Mouse (Mus musculus) kidney, adult 11 months (tissue): Measurements from ENCODE around the gene Olfr1389.
"Not testable (repeated sequence)": the region's sequence is repeated elsewhere in the genome, so short reads cannot be mapped to it uniquely, and the experiment has no call there.

Source experiments
- DNase-seq: peaks from one replicate; pipeline ENCODE4 v3.0.0; 2022

Olfr1389 gene

DNA sequence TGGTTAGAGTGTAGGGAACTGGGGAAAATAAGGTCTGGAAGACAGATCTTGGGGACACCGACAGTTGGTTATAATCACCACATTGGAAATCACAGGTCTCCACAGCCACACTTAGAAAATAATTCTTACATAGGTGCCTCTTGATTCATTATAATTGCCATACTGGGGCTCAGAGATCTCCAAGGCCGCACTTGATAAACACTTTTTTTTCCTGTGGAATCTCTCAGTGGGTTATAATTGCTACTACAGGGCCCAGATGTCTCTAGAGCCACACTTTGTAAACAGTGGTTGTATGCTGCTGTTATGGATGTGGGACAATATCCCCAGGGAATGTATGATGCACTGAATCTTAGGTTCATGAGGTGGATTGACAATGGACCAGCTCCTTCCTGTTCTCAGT lies at the start of gene Olfr1389:
TSS of gene Olfr1389 (plus strand) at position 301 of the 400 bp plus-strand sequence.
- no peak for DNase-seq

DNA sequence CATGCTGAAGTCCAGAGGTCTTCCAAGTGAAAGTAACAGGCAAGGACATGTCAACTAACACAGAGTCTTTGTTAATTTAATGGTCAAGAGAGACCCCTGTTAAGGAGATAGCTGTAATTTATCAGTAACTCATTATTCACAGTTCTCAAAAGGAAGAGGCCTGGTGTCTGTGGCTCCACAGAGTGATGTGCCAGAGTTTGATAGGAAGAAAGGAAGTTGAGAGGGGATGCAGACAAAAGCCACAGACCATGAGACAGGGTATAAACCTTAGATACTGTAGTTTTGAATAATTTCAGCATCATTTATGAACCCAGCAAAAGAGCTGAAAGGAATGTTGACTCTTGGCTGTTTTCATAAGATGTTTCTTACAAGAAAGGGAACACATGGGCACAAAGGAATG lies 39.7 kb upstream of the Olfr1389 start:
- no peak for DNase-seq

DNA sequence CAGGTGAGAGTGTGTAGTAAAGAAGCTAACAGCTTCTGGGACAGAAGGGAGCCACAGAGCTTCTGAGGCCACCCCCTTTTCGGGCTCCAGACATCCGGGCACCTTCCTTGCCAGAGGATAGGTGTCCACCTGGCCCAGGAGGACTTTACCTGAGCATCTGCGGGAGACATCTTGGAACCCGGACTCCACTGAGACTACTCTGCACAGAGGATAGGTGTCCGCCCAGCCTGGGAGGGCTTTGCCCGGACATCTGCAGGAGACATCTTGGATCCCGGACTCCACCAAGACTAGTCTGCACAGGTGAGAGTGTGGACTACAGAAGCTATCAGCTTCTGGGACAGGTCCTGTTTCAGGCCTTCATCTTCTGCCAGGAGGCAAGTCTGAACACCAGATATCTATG lies 36.7 kb upstream of the Olfr1389 start:
- DNase-seq: not testable (repeated sequence)

DNA sequence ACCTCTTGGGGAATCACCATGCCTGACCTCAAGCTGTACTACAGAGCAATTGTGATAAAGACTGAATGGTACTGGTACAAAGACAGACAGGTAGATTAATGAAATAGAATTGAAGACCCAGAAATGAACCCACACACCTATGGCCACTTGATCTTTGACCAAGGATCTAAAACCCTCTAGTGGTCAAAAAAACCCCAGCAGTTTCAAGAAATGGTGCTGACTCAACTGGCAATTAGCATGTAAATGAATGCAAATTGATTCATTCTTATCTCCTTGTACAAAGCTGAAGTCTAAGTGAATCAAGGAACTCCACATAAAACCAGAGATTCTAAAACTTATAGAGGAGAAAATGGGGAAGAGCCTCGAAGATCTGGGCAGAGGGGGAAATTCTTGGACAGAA lies 30.2 kb upstream of the Olfr1389 start:
- not testable (repeated sequence) for DNase-seq

DNA sequence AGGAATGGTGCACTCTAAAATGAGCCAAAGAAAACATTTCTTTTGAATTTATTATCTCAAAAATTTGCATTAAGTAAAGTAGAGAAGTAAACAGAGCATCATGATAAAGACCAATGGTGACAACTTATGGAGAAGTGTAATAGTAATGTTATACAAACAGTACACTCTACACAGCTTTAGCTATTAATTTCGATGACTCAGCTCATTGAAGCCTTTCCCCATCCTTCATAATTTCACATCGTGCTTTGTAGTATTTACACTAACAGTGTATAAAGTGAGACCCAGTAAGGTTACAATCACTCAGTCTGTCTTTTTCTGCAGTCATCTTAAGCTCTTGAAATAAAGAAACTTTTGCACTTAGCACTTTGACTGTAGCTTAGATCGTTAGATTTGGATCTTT lies 16.1 kb upstream of the Olfr1389 start:
- DNase-seq: no peak

DNA sequence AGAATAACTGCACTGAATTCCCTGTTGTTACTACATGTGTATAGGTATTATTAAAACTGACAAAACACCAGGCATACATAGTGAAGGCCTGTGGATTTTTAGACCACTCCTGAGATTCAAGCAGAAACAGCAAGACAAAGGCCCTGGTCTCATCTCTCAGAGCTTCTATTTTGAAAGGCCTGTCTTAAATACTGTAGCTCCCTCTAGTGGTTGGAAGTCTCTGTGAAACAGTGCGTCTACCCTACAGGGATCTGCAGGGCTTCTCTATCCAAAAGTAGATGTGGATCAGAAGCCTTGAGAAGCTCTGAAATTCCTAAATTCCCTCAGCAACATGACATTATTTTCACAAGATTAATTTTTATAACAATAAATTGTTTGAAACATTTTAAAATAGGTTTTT lies 12.3 kb upstream of the Olfr1389 start:
- peak; percentile 3 for DNase-seq

DNA sequence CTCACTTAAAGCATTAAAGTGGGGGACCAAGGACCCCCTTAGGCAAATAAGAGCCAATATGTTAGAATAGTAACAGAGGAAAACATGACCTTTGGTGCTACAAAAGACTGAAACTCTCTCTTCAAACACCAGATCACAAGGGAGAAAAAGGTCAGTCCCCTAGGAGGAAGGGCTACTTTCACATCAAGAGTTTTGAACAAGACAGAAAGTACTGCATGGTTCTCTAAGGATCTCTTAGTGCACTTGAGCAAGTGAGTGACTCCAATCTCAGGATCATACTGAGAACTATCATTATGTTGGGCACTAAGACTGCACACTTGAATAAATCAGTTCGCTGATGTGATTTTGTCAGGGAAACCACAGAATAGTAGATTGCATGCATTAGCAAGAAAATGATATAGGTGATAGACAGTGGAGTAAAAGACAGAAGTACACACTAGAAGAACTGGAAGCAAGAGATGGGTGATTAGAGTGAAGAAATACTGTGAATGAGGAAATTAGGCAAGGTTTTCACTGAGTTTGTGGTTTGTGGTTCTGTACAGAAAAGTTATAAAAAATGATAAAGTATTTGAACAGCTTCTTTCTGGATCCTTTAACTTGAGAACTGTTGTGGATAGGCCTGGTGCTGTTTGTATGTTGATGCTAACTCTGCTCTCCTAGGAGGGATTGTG lies 2.5 kb downstream of the Olfr1389 start:
- no peak for DNase-seq

DNA sequence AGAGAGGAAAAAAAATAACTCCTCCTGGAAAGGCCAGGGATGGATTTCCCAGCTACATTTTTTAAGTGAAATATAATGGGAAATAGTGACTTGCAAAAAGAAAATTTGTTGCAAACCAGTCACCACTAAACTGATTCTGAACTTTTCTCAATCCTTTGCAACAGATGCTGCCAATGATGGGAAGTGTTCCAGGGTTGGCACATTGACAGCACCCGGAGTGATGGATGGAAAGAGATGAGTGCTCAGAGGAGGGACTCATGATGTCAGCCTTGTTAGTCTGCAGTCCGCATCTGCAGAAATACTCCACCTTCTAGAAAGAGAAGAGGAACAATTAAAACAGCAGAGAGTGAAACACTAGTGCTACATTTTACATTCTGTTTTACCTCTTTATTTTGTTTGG lies 6.8 kb downstream of the Olfr1389 start:
- DNase-seq: no peak

DNA sequence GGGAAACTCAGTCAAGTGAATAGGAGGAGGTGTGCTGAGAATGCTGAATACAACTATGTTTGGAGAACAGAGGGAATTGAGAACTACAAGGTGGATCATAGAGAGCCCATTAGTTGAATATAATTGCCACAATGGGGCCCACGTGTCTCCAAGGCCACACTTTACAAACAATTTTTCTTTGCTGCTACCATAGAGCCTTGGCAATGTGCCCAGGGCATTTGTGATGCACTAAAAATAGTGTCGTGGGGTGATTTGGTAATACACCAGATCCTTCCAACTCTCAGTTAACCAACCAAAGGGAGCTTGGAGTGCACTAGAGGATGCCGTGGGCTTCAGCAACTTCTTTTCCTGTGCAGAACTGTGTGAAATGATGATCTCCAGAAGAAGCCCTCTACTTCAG lies 13.5 kb downstream of the Olfr1389 start, which contains the start of gene Olfr1388:
TSS of gene Olfr1388 (plus strand) at position 214 of the 400 bp plus-strand sequence.
- no peak for DNase-seq

DNA sequence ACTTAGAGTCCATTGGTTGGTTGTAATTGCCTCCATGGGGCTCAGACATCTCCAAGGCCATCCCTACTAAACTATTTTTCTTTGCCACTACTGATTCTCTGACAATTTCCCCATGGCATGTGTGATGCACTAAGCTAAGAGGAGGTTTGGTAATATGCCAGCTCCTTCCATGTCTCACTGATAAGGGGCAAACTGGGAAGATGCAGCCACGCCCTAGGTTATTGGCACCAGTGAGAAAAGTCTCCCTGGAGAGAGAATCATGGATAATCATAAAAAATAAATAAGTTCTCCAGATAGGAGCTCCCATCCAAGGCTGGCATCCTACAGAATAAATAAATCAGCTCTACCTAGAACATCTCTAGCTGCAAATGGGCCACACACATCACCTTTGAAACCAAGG lies 32.2 kb downstream of the Olfr1389 start, which contains the start of gene Olfr1387:
TSS of gene Olfr1387 (plus strand) at position 301 of the 400 bp plus-strand sequence.
- no peak for DNase-seq

DNA sequence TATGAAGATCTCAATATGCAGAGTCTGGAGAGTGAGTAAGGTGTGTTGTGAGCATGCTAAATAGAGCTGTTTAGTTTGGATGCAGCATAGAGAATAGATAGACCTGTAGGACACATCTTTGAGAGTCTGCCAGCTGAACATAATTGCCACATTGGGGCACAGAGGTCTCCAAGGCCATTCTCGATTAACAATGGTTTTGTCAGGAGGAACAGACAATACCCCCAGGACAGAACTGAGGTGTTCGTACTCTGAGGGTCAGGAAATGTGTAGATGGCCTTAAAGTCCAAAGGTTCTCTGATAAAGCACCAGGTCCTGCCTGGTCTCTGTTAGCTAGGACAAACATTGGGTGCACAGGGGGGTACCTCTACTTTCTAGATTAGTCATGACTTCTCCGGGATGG lies 41.9 kb downstream of the Olfr1389 start, which contains the start of gene Olfr1386:
TSS of gene Olfr1386 (plus strand) at position 301 of the 400 bp plus-strand sequence.
- not testable (repeated sequence) for DNase-seq
